Mouse (Mus musculus): ENCODE results near the gene Dennd2c. TPM values are rescaled to one million over a fixed set of nuclear protein-coding genes. Genes with fewer than 3 reads are reported as not detected.
"Not testable (repeated sequence)": the region's sequence is repeated elsewhere in the genome, so short reads cannot be mapped to it uniquely, and the experiment has no call there.

Gene Dennd2c
- total and polyA plus RNA-seq, 3 experiments: 0.35 to 14.1 (median 7.2) TPM

DNA sequence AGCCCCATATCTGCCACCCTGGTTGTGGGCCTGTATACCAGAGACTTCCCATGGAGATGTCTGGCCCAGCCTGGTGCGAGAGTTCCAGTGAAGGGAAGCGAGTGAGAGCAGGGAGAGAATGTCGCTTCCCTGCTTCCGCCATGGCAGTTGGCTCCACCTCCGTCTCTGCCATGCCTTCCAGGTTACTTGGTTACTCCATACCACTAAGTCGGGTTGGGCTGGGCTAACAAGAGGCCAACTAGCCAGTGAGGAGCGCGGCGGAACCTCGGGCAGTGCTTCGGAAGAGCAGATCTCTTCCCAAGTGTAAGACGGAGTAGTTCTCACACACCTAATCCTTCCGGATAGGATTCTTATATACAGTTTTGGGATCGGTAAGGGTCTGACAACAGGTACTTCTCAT, 80.4 kb downstream of the Dennd2c start:
- DNase-seq (ENCODE audit: low spot score): no peak

DNA sequence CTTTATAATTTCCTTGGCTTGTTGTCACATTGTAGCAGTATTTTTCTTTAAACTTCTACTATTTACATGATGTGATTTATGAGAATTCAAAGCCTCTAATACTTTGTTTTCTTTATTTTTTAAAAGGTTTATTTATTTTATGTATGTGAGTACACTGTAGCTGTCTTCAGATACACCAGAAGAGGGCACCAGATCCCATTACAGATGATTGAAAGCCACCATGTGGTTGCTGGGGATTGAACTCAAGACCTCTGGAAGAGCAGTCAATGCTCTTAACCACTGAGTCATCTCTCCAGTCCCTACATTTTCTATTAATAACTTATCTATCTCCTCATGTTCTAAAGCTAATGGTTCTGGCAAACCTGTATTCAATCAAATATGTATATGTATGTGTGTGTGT, 82.1 kb downstream of the Dennd2c start:
- not testable (repeated sequence) for DNase-seq (ENCODE audit: low spot score); H3K27me3 ChIP-seq (ENCODE audit: insufficient read depth, low read length); ATAC-seq (ENCODE audit: extremely low read depth, insufficient number of reproducible peaks, low FRiP score, poor library complexity, severe bottlenecking); H3K9me3 ChIP-seq (replicated peaks); H3K4me3 ChIP-seq (ENCODE audit: low read depth, low read length); H3K36me3 ChIP-seq (replicated peaks)
- peaks cover 14% of the 10 kb centered on the region; the same call in 1 of the 2 replicates for H3K4me1 ChIP-seq (ENCODE audit: insufficient read depth, low read depth, low read length)

More for the DNA sequence above, 80.4 kb downstream of the Dennd2c start:
- no peak overlapping the region for H3K4me3 ChIP-seq (ENCODE audit: low read depth, low read length)
- H3K36me3 ChIP-seq (replicated peaks): peaks cover 18% of the 10 kb centered on the region
- TF ChIP-seq POLR2AphosphoS5 (IDR thresholded peaks at IDR 0.05; ENCODE audit: insufficient replicate concordance, low read depth, low read length) (no peak), GATA2 (IDR thresholded peaks at IDR 0.05; ENCODE audit: borderline replicate concordance, low read depth, low read length) (no peak), GATA1 (IDR thresholded peaks at IDR 0.05; ENCODE audit: borderline replicate concordance, low read length) (no peak), TAL1 (conservative IDR thresholded peaks at IDR 0.05; ENCODE audit: low read depth, low read length) (no peak), CTCF (IDR thresholded peaks at IDR 0.05; ENCODE audit: low read depth, low read length) (no peak)
- H3K4me1 ChIP-seq (ENCODE audit: insufficient read depth, low read depth, low read length): peaks cover 13% of the 10 kb centered on the region; the same call in 1 of the 2 replicates
- H3K9me3 ChIP-seq (replicated peaks): no peaks in the 10 kb centered on the region
- H3K27me3 ChIP-seq (ENCODE audit: insufficient read depth, low read length): no peaks in the 10 kb centered on the region
- ATAC-seq (ENCODE audit: extremely low read depth, insufficient number of reproducible peaks, low FRiP score, poor library complexity, severe bottlenecking): no peak

DNA sequence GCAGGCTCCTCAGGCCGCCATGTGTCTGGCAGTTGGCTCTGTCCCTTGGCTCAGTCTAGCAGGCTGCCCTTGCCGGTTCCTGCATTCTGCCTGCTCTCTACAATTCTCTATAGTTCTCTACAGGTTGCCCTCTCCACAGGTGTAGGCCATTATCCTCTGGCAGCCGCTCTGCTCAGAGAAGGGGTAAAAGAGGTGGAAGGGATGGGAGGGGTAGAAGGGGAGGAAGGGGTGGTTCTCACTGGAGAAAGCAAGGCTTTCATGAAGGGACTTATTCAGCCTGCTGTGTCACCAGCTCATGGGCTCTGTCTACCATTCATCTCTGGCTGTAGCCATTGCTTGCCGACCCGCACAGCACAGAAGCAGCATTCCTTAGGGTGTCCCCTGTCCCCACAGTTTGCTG, 86.0 kb downstream of the Dennd2c start:
- H3K36me3 ChIP-seq (replicated peaks): no peaks in the 10 kb centered on the region
- ATAC-seq (ENCODE audit: extremely low read depth, insufficient number of reproducible peaks, low FRiP score, poor library complexity, severe bottlenecking) (no peak), DNase-seq (ENCODE audit: low spot score) (no peak)
- TF ChIP-seq CTCF (IDR thresholded peaks at IDR 0.05; ENCODE audit: low read depth, low read length): no peak
- TF ChIP-seq POLR2AphosphoS5 (IDR thresholded peaks at IDR 0.05; ENCODE audit: insufficient replicate concordance, low read depth, low read length): no peak
- TF ChIP-seq GATA1 (IDR thresholded peaks at IDR 0.05; ENCODE audit: borderline replicate concordance, low read length): no peak
- no peak for TF ChIP-seq TAL1 (conservative IDR thresholded peaks at IDR 0.05; ENCODE audit: low read depth, low read length)
- no peaks in the 10 kb centered on the region for H3K27me3 ChIP-seq (ENCODE audit: insufficient read depth, low read length)
- no peak overlapping the region for H3K4me3 ChIP-seq (ENCODE audit: low read depth, low read length)
- peaks cover 20% of the 10 kb centered on the region for H3K9me3 ChIP-seq (replicated peaks)
- peaks cover 7% of the 10 kb centered on the region; the same call in 1 of the 2 replicates for H3K4me1 ChIP-seq (ENCODE audit: insufficient read depth, low read depth, low read length)

DNA sequence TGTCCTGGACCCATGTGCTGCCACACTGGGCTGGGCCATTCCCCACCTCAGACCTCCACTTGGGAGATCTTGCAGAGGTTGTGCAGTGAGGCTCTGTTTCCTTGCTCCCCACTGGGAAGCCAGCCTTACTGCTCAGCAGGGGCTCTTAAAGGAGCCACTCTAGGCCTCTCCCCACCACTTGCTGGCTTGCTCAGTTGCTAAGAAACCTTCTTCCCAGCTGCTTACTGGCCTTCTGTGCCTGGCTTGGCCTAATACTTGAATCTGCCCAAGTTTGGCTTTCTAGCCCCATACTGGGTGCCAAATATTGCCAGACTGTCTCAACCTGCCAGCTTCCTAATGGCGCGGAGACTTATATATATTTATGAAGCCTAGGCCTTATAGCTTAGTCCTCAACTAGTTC, 86.5 kb downstream of the Dennd2c start:
- DNase-seq (ENCODE audit: low spot score): no peak
- H3K27me3 ChIP-seq (ENCODE audit: insufficient read depth, low read length): no peaks in the 10 kb centered on the region
- no peak for TF ChIP-seq TAL1 (conservative IDR thresholded peaks at IDR 0.05; ENCODE audit: low read depth, low read length)
- TF ChIP-seq POLR2AphosphoS5 (IDR thresholded peaks at IDR 0.05; ENCODE audit: insufficient replicate concordance, low read depth, low read length): no peak
- peaks cover 8% of the 10 kb centered on the region; the same call in 1 of the 2 replicates for H3K4me1 ChIP-seq (ENCODE audit: insufficient read depth, low read depth, low read length)
- peaks cover 23% of the 10 kb centered on the region for H3K9me3 ChIP-seq (replicated peaks)
- H3K36me3 ChIP-seq (replicated peaks): no peaks in the 10 kb centered on the region
- no peak overlapping the region for H3K4me3 ChIP-seq (ENCODE audit: low read depth, low read length)
- no peak for ATAC-seq (ENCODE audit: extremely low read depth, insufficient number of reproducible peaks, low FRiP score, poor library complexity, severe bottlenecking)

DNA sequence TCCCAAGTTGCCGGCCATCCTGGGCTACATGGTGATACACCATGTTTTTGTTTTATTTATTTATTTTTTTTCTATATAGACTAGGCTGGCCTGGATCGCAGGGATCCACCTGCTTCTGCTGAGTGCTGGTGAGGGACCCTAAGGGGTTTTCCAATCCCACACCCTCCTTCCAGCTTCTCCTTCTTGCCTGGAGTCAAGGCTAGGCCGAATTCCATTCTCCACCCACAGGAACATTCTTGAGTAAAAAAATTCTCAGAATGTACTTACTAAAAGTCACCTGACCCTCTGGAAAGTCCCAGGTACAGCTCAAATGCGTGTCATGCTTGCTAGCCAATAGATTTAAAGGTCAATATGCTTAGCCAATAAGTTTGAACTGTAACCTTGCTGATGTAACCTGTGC, 89.8 kb downstream of the Dennd2c start:
- Histone ChIP-seq H3K4me1 (ENCODE audit: insufficient read depth, low read depth, low read length) (peaks cover 30% of the 10 kb centered on the region), H3K4me3 (ENCODE audit: low read depth, low read length) (no peak overlapping the region), H3K36me3 (replicated peaks) (no peaks in the 10 kb centered on the region), H3K9me3 (replicated peaks) (peaks cover 26% of the 10 kb centered on the region), H3K27me3 (ENCODE audit: insufficient read depth, low read length) (no peaks in the 10 kb centered on the region)
- DNase-seq (ENCODE audit: low spot score) (no peak), ATAC-seq (ENCODE audit: extremely low read depth, insufficient number of reproducible peaks, low FRiP score, poor library complexity, severe bottlenecking) (no peak)
- no peak for TF ChIP-seq GATA1 (IDR thresholded peaks at IDR 0.05; ENCODE audit: borderline replicate concordance, low read length)
- TF ChIP-seq TAL1 (conservative IDR thresholded peaks at IDR 0.05; ENCODE audit: low read depth, low read length): no peak
- TF ChIP-seq GATA2 (IDR thresholded peaks at IDR 0.05; ENCODE audit: borderline replicate concordance, low read depth, low read length): no peak
- no peak for TF ChIP-seq POLR2AphosphoS5 (IDR thresholded peaks at IDR 0.05; ENCODE audit: insufficient replicate concordance, low read depth, low read length)

DNA sequence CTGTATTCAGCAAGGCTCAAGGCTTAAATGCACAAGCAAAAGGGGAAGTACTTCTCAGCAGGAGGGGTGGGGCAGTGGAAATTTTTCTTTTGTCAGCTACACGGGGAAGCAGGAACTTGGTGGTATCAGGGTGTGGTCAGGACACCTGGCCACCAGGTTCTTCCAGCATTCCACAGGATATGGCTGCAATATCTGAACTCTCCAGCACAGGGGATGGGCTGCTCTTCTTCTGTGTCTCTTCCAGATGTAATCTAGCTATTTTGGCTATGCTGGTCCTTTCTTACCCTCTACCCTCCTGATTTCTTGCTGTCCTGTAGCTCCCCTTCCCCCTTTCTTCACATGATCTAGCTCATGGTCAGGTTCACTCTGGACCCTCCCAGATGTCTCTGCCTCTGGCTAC, 90.8 kb downstream of the Dennd2c start:
- H3K36me3 ChIP-seq (replicated peaks): no peaks in the 10 kb centered on the region

DNA sequence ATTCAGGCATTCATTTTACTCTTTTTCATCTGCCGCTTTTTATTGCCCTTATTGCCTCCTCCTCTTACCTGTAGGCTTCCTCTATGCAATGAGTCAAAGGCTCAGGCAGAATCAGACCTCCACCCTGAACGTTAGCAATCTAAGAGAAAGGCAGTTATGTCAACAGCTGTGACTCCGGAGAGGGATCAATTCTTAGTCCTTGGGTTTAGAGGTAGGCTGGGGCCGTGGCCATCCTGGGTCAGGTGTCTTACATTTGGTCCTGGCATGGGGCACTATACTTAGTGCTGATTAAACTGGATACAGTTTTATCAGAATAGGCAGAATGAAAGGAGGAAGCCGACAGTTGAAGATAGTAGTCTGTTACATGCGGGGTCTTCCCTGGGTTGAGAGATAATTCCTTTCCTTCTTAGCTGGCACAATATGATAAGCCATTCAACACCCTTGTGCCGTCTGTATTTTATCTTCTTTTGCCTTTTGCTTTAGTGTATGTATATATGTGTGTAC, 94.0 kb downstream of the Dennd2c start:
- Histone ChIP-seq H3K4me1 (ENCODE audit: insufficient read depth, low read depth, low read length) (peaks cover 32% of the 10 kb centered on the region), H3K36me3 (replicated peaks) (no peaks in the 10 kb centered on the region), H3K27me3 (ENCODE audit: insufficient read depth, low read length) (no peaks in the 10 kb centered on the region), H3K4me3 (ENCODE audit: low read depth, low read length) (no peak overlapping the region; the same call in 1 of the 2 replicates), H3K9me3 (replicated peaks) (peaks cover 32% of the 10 kb centered on the region)
- DNase-seq (ENCODE audit: low spot score) (peak; percentile 25), ATAC-seq (ENCODE audit: extremely low read depth, insufficient number of reproducible peaks, low FRiP score, poor library complexity, severe bottlenecking) (peak; percentile 95)
- TF ChIP-seq POLR2AphosphoS5 (IDR thresholded peaks at IDR 0.05; ENCODE audit: insufficient replicate concordance, low read depth, low read length): no peak
- TF ChIP-seq TAL1 (conservative IDR thresholded peaks at IDR 0.05; ENCODE audit: low read depth, low read length): peak; percentile 98
- no peak for TF ChIP-seq GATA2 (IDR thresholded peaks at IDR 0.05; ENCODE audit: borderline replicate concordance, low read depth, low read length)

More for the DNA sequence above, 90.8 kb downstream of the Dennd2c start:
- no peak for DNase-seq (ENCODE audit: low spot score)
- no peak for TF ChIP-seq POLR2AphosphoS5 (IDR thresholded peaks at IDR 0.05; ENCODE audit: insufficient replicate concordance, low read depth, low read length)
- no peak for TF ChIP-seq TAL1 (conservative IDR thresholded peaks at IDR 0.05; ENCODE audit: low read depth, low read length)
- TF ChIP-seq GATA2 (IDR thresholded peaks at IDR 0.05; ENCODE audit: borderline replicate concordance, low read depth, low read length): no peak
- no peak for TF ChIP-seq GATA1 (IDR thresholded peaks at IDR 0.05; ENCODE audit: borderline replicate concordance, low read length)
- no peak for TF ChIP-seq CTCF (IDR thresholded peaks at IDR 0.05; ENCODE audit: low read depth, low read length)
- Histone ChIP-seq H3K27me3 (ENCODE audit: insufficient read depth, low read length) (no peaks in the 10 kb centered on the region), H3K4me1 (ENCODE audit: insufficient read depth, low read depth, low read length) (peaks cover 35% of the 10 kb centered on the region), H3K4me3 (ENCODE audit: low read depth, low read length) (no peak overlapping the region), H3K9me3 (replicated peaks) (peaks cover 26% of the 10 kb centered on the region)
- ATAC-seq (ENCODE audit: extremely low read depth, insufficient number of reproducible peaks, low FRiP score, poor library complexity, severe bottlenecking): no peak

Measured in G1E (cell line).